Mouse (Mus musculus): Measurements from ENCODE around the gene Myo1h. TPM values are rescaled to one million over a fixed set of nuclear protein-coding genes. Genes with fewer than 3 reads are reported as not detected.

The Myo1h gene
- polyA plus RNA-seq, 1 experiment, result 2.2 TPM

DNA sequence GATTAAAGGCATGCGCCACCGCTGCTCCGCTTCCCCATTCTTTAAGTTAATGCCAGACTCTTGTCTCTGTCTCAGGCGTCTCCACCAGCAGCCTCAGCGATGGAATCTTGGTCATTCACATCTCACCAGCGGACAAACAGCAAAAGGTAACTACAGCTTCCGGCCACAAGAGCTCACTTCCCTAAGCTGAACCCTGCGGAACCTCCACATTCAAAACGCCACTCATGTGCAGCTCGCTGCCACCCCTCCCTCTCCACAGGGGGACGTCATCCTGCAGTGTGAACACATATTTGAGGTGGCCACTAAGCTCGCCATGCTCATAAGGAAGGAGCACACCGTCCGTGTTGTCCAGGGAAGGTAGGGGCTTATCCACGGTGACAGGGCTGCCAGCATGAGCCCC lies 72.0 kb downstream of the Myo1h start:
- Histone ChIP-seq H3K36me3 (ENCODE audit: control insufficient read depth, insufficient read depth) (peaks cover 37% of the 10 kb centered on the region), H3K79me3 (ENCODE audit: low read depth) (peaks cover 1% of the 10 kb centered on the region), H3K4me3 (ENCODE audit: insufficient read depth, poor library complexity, severe bottlenecking) (no peak overlapping the region)

DNA sequence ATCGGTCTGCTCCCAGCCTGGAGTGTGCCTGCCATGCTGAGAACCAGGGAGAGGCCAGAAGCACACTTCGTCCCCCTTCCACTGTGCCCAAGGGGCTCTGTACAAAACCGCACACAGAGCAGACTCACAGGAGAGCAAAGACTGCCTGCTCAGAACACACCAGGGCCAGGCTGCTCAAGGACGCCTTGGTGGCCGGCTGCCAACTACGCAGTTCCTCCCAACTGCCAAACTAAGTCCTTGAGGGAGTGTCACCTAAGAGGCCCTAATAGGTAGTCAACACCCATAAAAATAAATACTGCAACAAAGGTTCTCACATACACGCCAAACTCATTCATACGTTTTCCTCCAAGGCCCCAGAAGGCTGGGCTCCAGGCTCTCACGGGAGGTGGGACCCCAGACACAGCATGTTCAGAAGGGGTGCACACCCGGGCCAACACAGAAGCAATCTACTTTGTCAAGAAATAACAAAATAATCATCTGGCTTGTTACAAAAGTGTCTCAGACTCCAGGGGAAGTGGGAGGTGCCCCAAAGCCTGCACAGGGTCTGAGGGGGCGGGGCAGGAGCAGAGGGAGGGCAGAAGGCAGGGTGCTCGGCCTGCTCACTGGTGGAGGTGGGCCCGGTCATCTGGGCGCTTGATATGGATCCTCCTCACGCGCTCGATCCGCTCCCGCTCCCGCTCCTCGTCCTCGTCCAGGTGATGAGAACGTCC lies 76.2 kb downstream of the Myo1h start:
- Histone ChIP-seq H3K4me3 (ENCODE audit: insufficient read depth, poor library complexity, severe bottlenecking) (no peak overlapping the region), H3K36me3 (ENCODE audit: control insufficient read depth, insufficient read depth) (peaks cover 62% of the 10 kb centered on the region)

More for the DNA sequence above, 72.0 kb downstream of the Myo1h start:
- TF ChIP-seq MYOG (IDR thresholded peaks at IDR 0.05; ENCODE audit: control insufficient read depth, extremely low read depth, insufficient read length), result no peak
- no peak for TF ChIP-seq USF1 (IDR thresholded peaks at IDR 0.05; ENCODE audit: low read depth)
- no peak for TF ChIP-seq MYOD1 (IDR thresholded peaks at IDR 0.05; ENCODE audit: control insufficient read depth, insufficient read length, low read depth)
- TF ChIP-seq CTCF (IDR thresholded peaks at IDR 0.05; ENCODE audit: control insufficient read depth, insufficient read depth, insufficient read length), result no peak
- H3K27me3 ChIP-seq (ENCODE audit: control insufficient read depth, insufficient read depth, insufficient read length), result no peaks in the 10 kb centered on the region
- no peak overlapping the region for H3ac ChIP-seq (ENCODE audit: control insufficient read depth, insufficient read length, low read depth)
- peaks cover 6% of the 10 kb centered on the region for H3K79me2 ChIP-seq (ENCODE audit: control insufficient read depth, insufficient read depth)

DNA sequence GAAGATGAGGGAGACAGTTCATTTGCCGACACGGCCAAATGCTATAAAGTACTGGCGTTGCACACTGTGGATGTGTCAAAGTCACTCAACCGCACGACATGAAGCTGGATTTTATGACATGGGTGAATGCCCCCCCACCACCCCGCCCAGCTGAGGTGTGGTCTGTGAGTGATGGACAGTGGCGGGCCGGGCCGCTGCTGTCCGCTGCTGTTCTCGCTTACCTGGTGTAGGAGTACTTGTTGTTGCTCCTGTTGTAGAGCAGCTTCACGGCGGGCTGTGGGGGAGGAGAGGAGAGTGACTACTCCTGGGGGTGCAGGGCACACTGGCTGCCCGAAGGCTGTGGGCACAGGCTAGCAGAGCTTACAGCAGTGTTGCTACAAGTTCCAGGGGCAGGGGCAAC lies 79.2 kb downstream of the Myo1h start:
- peaks cover 69% of the 10 kb centered on the region for H3K79me2 ChIP-seq (ENCODE audit: control insufficient read depth, insufficient read depth)
- H3K27me3 ChIP-seq (ENCODE audit: control insufficient read depth, insufficient read depth, insufficient read length), result no peaks in the 10 kb centered on the region
- H3ac ChIP-seq (ENCODE audit: control insufficient read depth, insufficient read length, low read depth), result no peak overlapping the region
- peaks cover 67% of the 10 kb centered on the region for H3K36me3 ChIP-seq (ENCODE audit: control insufficient read depth, insufficient read depth)
- H3K79me3 ChIP-seq (ENCODE audit: low read depth), result peaks cover 24% of the 10 kb centered on the region
- H3K4me3 ChIP-seq (ENCODE audit: insufficient read depth, poor library complexity, severe bottlenecking), result no peak overlapping the region
- TF ChIP-seq CEBPB (IDR thresholded peaks at IDR 0.05; ENCODE audit: low read depth) (no peak), FOSL1 (IDR thresholded peaks at IDR 0.05; ENCODE audit: insufficient read depth, low read length, poor library complexity, severe bottlenecking) (no peak), CTCF (IDR thresholded peaks at IDR 0.05; ENCODE audit: control insufficient read depth, insufficient read depth, insufficient read length) (no peak), USF1 (IDR thresholded peaks at IDR 0.05; ENCODE audit: low read depth) (no peak), MYOD1 (IDR thresholded peaks at IDR 0.05; ENCODE audit: control insufficient read depth, insufficient read length, low read depth) (no peak), MAX (IDR thresholded peaks at IDR 0.05) (no peak), MYOG (IDR thresholded peaks at IDR 0.05; ENCODE audit: control insufficient read depth, extremely low read depth, insufficient read length) (no peak)

More for the DNA sequence above, 76.2 kb downstream of the Myo1h start:
- Histone ChIP-seq H3K27me3 (ENCODE audit: control insufficient read depth, insufficient read depth, insufficient read length) (no peaks in the 10 kb centered on the region), H3K79me3 (ENCODE audit: low read depth) (peaks cover 15% of the 10 kb centered on the region), H3K79me2 (ENCODE audit: control insufficient read depth, insufficient read depth) (peaks cover 44% of the 10 kb centered on the region), H3ac (ENCODE audit: control insufficient read depth, insufficient read length, low read depth) (no peak overlapping the region)
- TF ChIP-seq MYOG (IDR thresholded peaks at IDR 0.05; ENCODE audit: control insufficient read depth, extremely low read depth, insufficient read length) (no peak), MYOD1 (IDR thresholded peaks at IDR 0.05; ENCODE audit: control insufficient read depth, insufficient read length, low read depth) (no peak), CEBPB (IDR thresholded peaks at IDR 0.05; ENCODE audit: low read depth) (no peak), CTCF (IDR thresholded peaks at IDR 0.05; ENCODE audit: control insufficient read depth, insufficient read depth, insufficient read length) (no peak), MAX (IDR thresholded peaks at IDR 0.05) (no peak), USF1 (IDR thresholded peaks at IDR 0.05; ENCODE audit: low read depth) (no peak), FOSL1 (IDR thresholded peaks at IDR 0.05; ENCODE audit: insufficient read depth, low read length, poor library complexity, severe bottlenecking) (no peak)

DNA sequence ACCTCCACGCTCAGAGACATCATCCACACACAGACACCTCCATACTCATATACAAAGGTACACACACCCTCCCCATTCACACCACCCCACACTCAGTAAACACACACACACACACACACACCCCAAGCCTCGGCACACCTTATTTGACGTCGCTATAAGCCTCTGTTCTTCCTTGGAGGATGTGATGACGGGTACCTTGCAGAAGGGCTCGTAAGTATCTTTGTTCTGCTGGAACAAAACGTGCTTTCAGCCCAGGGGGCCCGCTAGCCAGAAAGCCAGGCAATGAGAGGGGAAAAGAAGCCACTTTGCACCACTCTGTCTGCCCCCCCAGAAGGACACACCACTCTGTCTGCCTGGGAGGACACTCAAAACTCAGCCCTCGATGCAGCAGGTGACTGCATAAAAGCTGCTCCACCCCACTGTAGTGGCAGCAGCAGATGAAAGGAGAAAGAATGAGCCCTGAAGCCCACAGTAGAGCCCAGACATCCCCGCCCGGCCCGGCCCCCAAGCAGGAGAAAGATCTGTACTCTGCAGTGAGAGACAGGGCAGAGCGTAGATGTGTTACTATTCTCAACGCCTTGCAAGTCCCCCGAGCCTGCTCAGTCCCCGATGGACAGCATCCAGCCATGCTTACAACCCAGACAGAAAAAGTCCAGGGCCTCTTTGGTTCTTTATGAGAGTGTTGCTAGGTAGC lies 80.0 kb downstream of the Myo1h start:
- Histone ChIP-seq H3K4me3 (ENCODE audit: insufficient read depth, poor library complexity, severe bottlenecking) (no peak overlapping the region), H3K79me3 (ENCODE audit: low read depth) (peaks cover 32% of the 10 kb centered on the region), H3ac (ENCODE audit: control insufficient read depth, insufficient read length, low read depth) (no peak overlapping the region), H3K79me2 (ENCODE audit: control insufficient read depth, insufficient read depth) (peaks cover 75% of the 10 kb centered on the region), H3K36me3 (ENCODE audit: control insufficient read depth, insufficient read depth) (peaks cover 71% of the 10 kb centered on the region), H3K27me3 (ENCODE audit: control insufficient read depth, insufficient read depth, insufficient read length) (no peaks in the 10 kb centered on the region)
- no peak for TF ChIP-seq CEBPB (IDR thresholded peaks at IDR 0.05; ENCODE audit: low read depth)
- no peak for TF ChIP-seq FOSL1 (IDR thresholded peaks at IDR 0.05; ENCODE audit: insufficient read depth, low read length, poor library complexity, severe bottlenecking)
- no peak for TF ChIP-seq MYOD1 (IDR thresholded peaks at IDR 0.05; ENCODE audit: control insufficient read depth, insufficient read length, low read depth)
- no peak for TF ChIP-seq MAX (IDR thresholded peaks at IDR 0.05)

DNA sequence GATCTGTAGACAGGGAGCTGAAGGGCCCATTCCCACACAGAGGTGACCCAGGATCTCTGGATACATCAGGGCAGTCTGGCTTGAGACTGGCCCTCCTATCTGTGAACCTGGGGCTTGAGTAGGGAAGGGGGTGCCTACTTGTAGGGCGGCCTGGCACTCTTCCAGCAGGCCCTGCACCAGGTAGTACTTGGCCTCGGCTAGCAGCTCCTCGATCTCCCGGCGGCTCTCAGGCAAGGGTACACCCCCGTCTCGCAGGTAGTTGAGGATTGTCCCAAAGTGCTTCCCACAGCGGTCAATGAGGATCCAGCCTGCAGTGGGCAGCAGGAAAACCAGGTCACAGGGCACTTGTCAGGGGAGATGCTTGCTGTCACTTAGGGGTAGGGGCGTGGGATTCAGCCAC lies 81.0 kb downstream of the Myo1h start:
- TF ChIP-seq MYOD1 (IDR thresholded peaks at IDR 0.05; ENCODE audit: control insufficient read depth, insufficient read length, low read depth) (no peak), CEBPB (IDR thresholded peaks at IDR 0.05; ENCODE audit: low read depth) (no peak), MAX (IDR thresholded peaks at IDR 0.05) (no peak), USF1 (IDR thresholded peaks at IDR 0.05; ENCODE audit: low read depth) (no peak), FOSL1 (IDR thresholded peaks at IDR 0.05; ENCODE audit: insufficient read depth, low read length, poor library complexity, severe bottlenecking) (no peak), MYOG (IDR thresholded peaks at IDR 0.05; ENCODE audit: control insufficient read depth, extremely low read depth, insufficient read length) (no peak), CTCF (IDR thresholded peaks at IDR 0.05; ENCODE audit: control insufficient read depth, insufficient read depth, insufficient read length) (no peak)
- H3K27me3 ChIP-seq (ENCODE audit: control insufficient read depth, insufficient read depth, insufficient read length), result no peaks in the 10 kb centered on the region
- peaks cover 42% of the 10 kb centered on the region for H3K79me3 ChIP-seq (ENCODE audit: low read depth)

More for the DNA sequence above, 81.0 kb downstream of the Myo1h start:
- Histone ChIP-seq H3K4me3 (ENCODE audit: insufficient read depth, poor library complexity, severe bottlenecking) (no peak overlapping the region), H3ac (ENCODE audit: control insufficient read depth, insufficient read length, low read depth) (no peak overlapping the region), H3K36me3 (ENCODE audit: control insufficient read depth, insufficient read depth) (peaks cover 67% of the 10 kb centered on the region), H3K79me2 (ENCODE audit: control insufficient read depth, insufficient read depth) (peaks cover 81% of the 10 kb centered on the region)

Measured in C2C12 (cell line).